Mouse (Mus musculus) E14TG2a.4 (cell line): ENCODE data around the gene Cd300lb.

Source experiments
- CTCF ChIP-seq: conservative IDR thresholded peaks from 2 replicates; pipeline ENCODE4 v1.5.1; 2014; ENCODE audit warnings: low read length
- NANOG ChIP-seq: IDR thresholded peaks from 2 replicates; pipeline ENCODE4 v1.6.1; 2014; ENCODE audit warnings: borderline replicate concordance, low read length, mixed read lengths

DNA sequence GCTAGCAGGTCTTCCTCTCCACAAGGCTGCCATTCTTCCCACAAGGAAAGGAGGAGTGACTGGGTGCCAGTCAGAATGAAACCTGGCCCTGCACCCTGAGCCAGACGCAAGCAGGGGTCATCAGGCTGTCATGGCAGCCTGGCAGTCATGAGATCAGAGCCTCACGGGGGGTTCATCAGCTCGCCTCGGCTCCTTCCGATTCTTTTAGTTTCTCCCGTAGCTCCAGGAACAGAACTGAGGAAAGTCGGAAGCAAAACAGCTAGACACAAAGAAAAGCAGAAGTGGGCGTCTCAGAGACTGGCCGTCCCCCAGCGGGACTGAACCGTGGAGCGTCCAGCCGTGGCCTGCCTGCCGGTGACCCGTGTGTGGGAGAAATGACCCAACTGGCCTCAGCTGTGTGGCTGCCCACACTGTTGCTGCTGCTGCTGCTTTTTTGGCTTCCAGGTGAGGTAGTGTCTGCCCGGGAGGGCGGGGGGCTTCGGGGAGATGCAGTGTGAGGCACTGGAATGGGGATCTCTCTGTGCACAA, 44.1 kb downstream of the Cd300lb start, which contains the start of gene Cd300a:
- no peak for TF ChIP-seq CTCF
- no peak for TF ChIP-seq NANOG
